Mouse (Mus musculus) limb, embryonic 13.5 days (tissue): ENCODE results near the gene Dazap1. TPM values are rescaled to one million over a fixed set of nuclear protein-coding genes. Genes with fewer than 3 reads are reported as not detected.

ENCODE experiments used
- ATAC-seq: fragments of 200-750 bp; cut with Nextera tagmentation; 2 replicates; pipeline ENCODE4 v1.8.0; 2017; ENCODE audit warnings: low read depth, moderate number of reproducible peaks, moderate TSS enrichment; ENCODE audit not compliant: low FRiP score
- H3K27ac ChIP-seq: fragments of 300-500 bp; sonication (generic); 2 replicates; pipeline ENCODE4 v1.5.1; 2015; ENCODE audit warnings: inconsistent platforms, mild to moderate bottlenecking, moderate library complexity
- H3K27me3 ChIP-seq: fragments of 300-500 bp; sonication (generic); 2 replicates; pipeline ENCODE4 v1.6.1; 2015; ENCODE audit warnings: mild to moderate bottlenecking, inconsistent platforms
- H3K36me3 ChIP-seq: fragments of 300-500 bp; sonication (generic); 2 replicates; pipeline ENCODE4 v1.6.1; 2015; ENCODE audit warnings: inconsistent platforms, mild to moderate bottlenecking, moderate library complexity
- H3K4me1 ChIP-seq: fragments of 300-500 bp; sonication (generic); 2 replicates; pipeline ENCODE4 v1.6.1; 2015; ENCODE audit warnings: inconsistent platforms
- H3K4me2 ChIP-seq: fragments of 300-500 bp; sonication (generic); replicated peaks from 2 replicates; pipeline ENCODE4 v1.6.1; 2015; ENCODE audit warnings: inconsistent platforms, mild to moderate bottlenecking, moderate library complexity
- H3K4me3 ChIP-seq: fragments of 300-500 bp; sonication (generic); 2 replicates; pipeline ENCODE4 v1.5.1; 2015; ENCODE audit warnings: moderate library complexity, mild to moderate bottlenecking, inconsistent platforms
- H3K9ac ChIP-seq: fragments of 300-500 bp; sonication (generic); 2 replicates; pipeline ENCODE4 v1.6.1; 2015; ENCODE audit warnings: mild to moderate bottlenecking, inconsistent platforms
- H3K9me3 ChIP-seq: fragments of 300-500 bp; sonication (generic); 2 replicates; pipeline ENCODE4 v1.6.1; 2016; ENCODE audit warnings: inconsistent platforms
- WGBS: fragments of 180-500 bp; shearing (Covaris S2); methylation state at CpG from one replicate; pipeline ENCODE4 v1.1.7; 2015; 5-methylcytosine and 5-hydroxymethylcytosine counted together
- polyA plus RNA-seq: library from polyadenylated mRNA; unstranded; fragments of >200 nt; fragmentation: Nextera tagmentation; extraction: Ambion mirVana; gene quantifications from 2 replicates; pipeline ENCODE4 v1.2.1, GENCODE M21; 2015

The Dazap1 gene
- polyA plus RNA-seq, 1 experiment from 2014 or later: 67.9 TPM

GRCm38 (mm10) chr10:80296824-80297223 lies 35.5 kb downstream of the Dazap1 start:
- Histone ChIP-seq H3K36me3 (peaks cover 21% of the 10 kb centered on the region), H3K9me3 (no peaks in the 10 kb centered on the region), H3K27me3 (peaks cover 53% of the 10 kb centered on the region), H3K4me2 (peak overlapping the region; percentile 71), H3K9ac (peak overlapping the region; percentile 62), H3K27ac (peak overlapping the region; percentile 28; the same call in 1 of the 2 replicates), H3K4me1 (peaks cover 49% of the 10 kb centered on the region), H3K4me3 (peak overlapping the region; percentile 45; the same call in 1 of the 2 replicates)
- 88% methylated on average over 5 of the region's 5 CpGs for WGBS
- ATAC-seq: no peak

- Histone ChIP-seq H3K9ac (no peak overlapping the region), H3K27me3 (peaks cover 61% of the 10 kb centered on the region), H3K4me1 (peaks cover 53% of the 10 kb centered on the region), H3K4me2 (no peak overlapping the region), H3K9me3 (no peaks in the 10 kb centered on the region), H3K36me3 (peaks cover 21% of the 10 kb centered on the region), H3K4me3 (no peak overlapping the region), H3K27ac (no peak overlapping the region)
- WGBS: 67% methylated on average over 8 of the region's 8 CpGs
- no peak for ATAC-seq
These were observed 36.3 kb downstream of the Dazap1 start for GRCm38 (mm10) chr10:80297526-80298133.

DNA sequence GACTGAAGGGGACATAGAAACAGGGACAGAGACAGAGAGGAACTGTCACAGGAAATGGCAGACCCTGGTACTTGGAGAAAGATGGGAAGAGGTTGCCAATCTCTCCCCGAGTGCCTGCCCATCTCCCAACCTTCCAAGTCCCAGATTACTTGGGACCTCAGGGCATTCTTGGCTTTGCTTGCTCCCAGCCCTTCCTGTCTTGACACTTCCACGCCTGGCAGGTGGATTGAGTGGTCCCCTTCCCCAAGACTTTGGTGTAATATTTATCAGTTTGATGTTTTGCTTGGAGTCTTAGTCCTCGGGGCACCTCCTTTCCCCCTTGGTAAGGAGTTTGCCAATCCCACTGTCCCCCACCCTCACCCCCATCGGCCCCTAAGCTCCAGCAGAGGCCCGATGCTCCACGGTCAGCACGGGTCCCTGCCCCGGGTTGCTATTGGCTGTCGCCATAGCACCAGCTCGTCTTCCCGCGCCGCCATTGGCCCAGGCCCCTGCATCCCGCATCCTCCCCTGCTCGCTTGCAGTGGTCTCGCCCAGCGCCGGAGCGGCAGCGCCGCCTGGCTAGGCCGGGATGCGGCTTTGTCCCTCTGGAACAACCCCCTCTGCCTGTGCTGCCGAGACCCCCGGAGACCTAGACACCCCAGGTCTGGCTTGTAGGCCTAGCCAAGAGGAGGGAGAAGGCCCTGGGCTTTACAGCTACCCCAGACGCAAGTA lies 37.4 kb downstream of the Dazap1 start:
- 4% methylated on average over 26 of the region's 26 CpGs for WGBS
- peaks cover 14% of the 10 kb centered on the region for H3K36me3 ChIP-seq
- H3K27ac ChIP-seq: no peak overlapping the region
- H3K4me3 ChIP-seq: peak overlapping the region; percentile 37
- peak overlapping the region; percentile 59 for H3K4me2 ChIP-seq
- peak overlapping the region; percentile 58 for H3K9ac ChIP-seq
- H3K4me1 ChIP-seq: peaks cover 45% of the 10 kb centered on the region
- 0 out of 2 replicates have a peak, but pooled peaks have one; percentile 20 for ATAC-seq
- no peaks in the 10 kb centered on the region for H3K9me3 ChIP-seq
- peaks cover 71% of the 10 kb centered on the region for H3K27me3 ChIP-seq

DNA sequence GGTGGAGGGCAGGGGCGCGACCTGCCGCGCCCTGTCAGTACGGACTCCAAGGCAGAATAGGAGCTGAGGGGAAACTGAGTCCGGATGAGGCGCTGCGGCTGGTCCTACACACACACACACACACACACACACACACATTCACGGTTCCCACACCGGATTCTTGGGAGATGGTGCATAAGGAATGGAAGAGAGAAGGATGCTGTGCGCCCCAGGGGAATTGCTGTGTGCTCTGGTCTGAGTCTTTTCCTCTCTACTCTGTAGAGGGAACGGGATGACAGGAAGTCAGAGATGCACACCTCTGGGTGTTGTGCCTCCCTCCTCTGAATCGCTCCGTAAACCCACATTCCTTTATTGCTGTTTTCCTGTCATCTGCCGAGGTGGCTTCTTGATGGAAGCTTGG lies 38.0 kb downstream of the Dazap1 start:
- H3K4me3 ChIP-seq: peak overlapping the region; percentile 37
- 14% methylated on average over 15 of the region's 15 CpGs for WGBS

GRCm38 (mm10) chr10:80299824-80300223 lies 38.5 kb downstream of the Dazap1 start:
- Histone ChIP-seq H3K27me3 (peaks cover 82% of the 10 kb centered on the region), H3K9ac (no peak overlapping the region)

More for the DNA sequence above, 38.0 kb downstream of the Dazap1 start:
- Histone ChIP-seq H3K27ac (no peak overlapping the region), H3K9ac (peak overlapping the region; percentile 58), H3K4me1 (peaks cover 40% of the 10 kb centered on the region), H3K4me2 (peak overlapping the region; percentile 59), H3K36me3 (peaks cover 8% of the 10 kb centered on the region), H3K27me3 (peaks cover 77% of the 10 kb centered on the region), H3K9me3 (no peaks in the 10 kb centered on the region)
- ATAC-seq: no peak

DNA sequence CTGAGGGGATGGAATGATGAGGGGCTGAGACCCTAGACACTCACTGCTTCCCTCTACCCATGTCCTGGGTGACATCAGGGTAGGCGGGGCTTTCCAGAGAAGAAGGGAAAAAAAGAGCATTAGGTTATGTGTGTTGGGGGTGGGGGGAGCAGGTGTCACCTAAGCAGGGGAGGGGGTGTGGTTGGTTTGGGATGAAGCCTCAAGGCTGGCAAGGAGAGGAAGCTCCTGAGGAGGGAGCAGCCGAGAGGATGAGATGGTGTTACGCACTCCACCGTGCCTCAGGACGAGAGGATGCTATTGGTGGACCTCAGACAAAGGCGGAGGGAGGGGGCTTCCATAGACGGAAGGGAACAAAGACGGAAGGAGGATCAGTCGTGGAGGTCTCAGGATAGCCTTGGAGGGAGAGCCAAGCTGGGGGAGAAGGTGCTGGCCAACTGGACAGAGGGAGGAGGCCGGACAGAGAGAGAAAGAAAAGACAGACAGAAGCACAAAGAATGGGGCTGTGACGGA lies 39.4 kb downstream of the Dazap1 start:
- ATAC-seq: no peak
- Histone ChIP-seq H3K9me3 (no peaks in the 10 kb centered on the region), H3K4me3 (no peak overlapping the region), H3K36me3 (no peaks in the 10 kb centered on the region), H3K27me3 (peaks cover 91% of the 10 kb centered on the region), H3K4me1 (peaks cover 28% of the 10 kb centered on the region), H3K27ac (no peak overlapping the region), H3K4me2 (no peak overlapping the region), H3K9ac (no peak overlapping the region; the same call in 1 of the 2 replicates)
- 25% methylated on average over 11 of the region's 11 CpGs for WGBS

More at GRCm38 (mm10) chr10:80299824-80300223, 38.5 kb downstream of the Dazap1 start:
- peak overlapping the region; percentile 59; the same call in 1 of the 2 replicates for H3K4me2 ChIP-seq
- ATAC-seq: no peak
- no peaks in the 10 kb centered on the region for H3K9me3 ChIP-seq
- no peak overlapping the region for H3K4me3 ChIP-seq
- WGBS: 54% methylated on average over 10 of the region's 10 CpGs
- peaks cover 3% of the 10 kb centered on the region for H3K36me3 ChIP-seq
- no peak overlapping the region for H3K27ac ChIP-seq
- peaks cover 37% of the 10 kb centered on the region for H3K4me1 ChIP-seq

DNA sequence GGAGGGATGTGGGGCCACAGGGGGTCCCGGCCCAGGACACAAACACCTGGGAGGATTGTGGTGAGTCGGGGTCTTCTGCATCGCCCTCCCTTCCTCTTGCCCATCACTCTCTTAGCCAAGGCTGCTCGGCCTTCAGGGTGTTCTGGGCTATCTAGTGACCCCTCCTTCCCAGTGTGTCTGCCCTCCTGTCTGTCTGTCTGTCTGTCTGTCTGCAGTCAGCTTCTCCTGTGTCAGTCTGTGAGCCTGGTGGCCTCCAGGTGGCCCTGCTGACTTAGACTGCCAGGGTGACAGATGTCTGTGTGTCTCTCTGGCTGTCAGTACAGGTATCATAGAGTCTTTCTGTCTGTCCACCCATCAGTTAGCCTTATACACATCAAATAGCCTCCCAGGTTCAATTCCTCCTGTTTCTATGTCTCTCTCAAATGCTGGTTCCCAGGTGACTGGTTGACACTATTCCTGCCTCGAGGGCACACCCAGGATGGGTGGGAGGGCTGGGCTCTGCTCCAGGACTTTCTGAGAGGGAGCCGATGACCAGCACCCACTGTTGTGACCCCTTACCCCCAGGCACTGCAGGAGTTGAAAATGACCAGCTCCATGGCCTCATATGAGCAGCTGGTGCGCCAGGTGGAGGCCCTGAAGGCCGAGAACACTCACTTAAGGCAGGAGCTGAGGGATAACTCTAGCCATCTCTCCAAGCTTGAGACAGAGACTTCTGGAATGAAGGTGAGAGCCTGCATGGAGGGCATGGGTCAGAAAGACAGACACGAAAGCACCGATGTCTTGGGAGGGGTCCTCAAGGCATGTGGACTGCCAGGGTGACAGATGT lies 40.2 kb downstream of the Dazap1 start:
- peaks cover 98% of the 10 kb centered on the region for H3K27me3 ChIP-seq
- H3K4me3 ChIP-seq: no peak overlapping the region
- peaks cover 22% of the 10 kb centered on the region for H3K4me1 ChIP-seq
- H3K4me2 ChIP-seq: no peak overlapping the region
- no peaks in the 10 kb centered on the region for H3K9me3 ChIP-seq
- ATAC-seq: no peak
- no peaks in the 10 kb centered on the region for H3K36me3 ChIP-seq
- no peak overlapping the region for H3K27ac ChIP-seq
- H3K9ac ChIP-seq: peak overlapping the region; percentile 4; the same call in 1 of the 2 replicates
- WGBS: 78% methylated on average over 10 of the region's 10 CpGs

DNA sequence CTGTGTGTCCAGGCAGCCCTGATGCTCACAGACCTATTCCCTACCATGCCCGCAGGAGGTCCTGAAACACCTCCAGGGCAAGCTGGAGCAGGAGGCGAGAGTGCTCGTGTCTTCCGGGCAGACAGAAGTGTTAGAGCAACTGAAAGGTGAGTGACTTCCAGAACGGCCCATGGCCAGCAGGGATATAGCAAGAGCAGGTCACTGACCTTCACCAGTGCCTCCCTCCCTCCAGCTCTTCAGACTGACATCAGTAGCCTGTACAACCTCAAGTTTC lies 40.7 kb downstream of the Dazap1 start:
- Histone ChIP-seq H3K36me3 (no peaks in the 10 kb centered on the region), H3K9me3 (no peaks in the 10 kb centered on the region), H3K4me3 (no peak overlapping the region), H3K9ac (no peak overlapping the region), H3K27me3 (peaks cover 99% of the 10 kb centered on the region), H3K4me1 (peaks cover 16% of the 10 kb centered on the region; the same call in 1 of the 2 replicates), H3K4me2 (no peak overlapping the region), H3K27ac (no peak overlapping the region)
- ATAC-seq: no peak
- 54% methylated on average over 5 of the region's 5 CpGs for WGBS

GRCm38 (mm10) chr10:80302471-80302881 lies 41.2 kb downstream of the Dazap1 start:
- Histone ChIP-seq H3K27me3 (peaks cover 99% of the 10 kb centered on the region), H3K4me3 (no peak overlapping the region), H3K4me1 (peaks cover 16% of the 10 kb centered on the region; the same call in 1 of the 2 replicates), H3K27ac (no peak overlapping the region), H3K9me3 (no peaks in the 10 kb centered on the region), H3K4me2 (no peak overlapping the region), H3K36me3 (no peaks in the 10 kb centered on the region), H3K9ac (no peak overlapping the region)
- WGBS: 11% methylated on average over 9 of the region's 9 CpGs
- ATAC-seq: no peak

GRCm38 (mm10) chr10:80304458-80304857 lies 43.2 kb downstream of the Dazap1 start:
- peaks cover 8% of the 10 kb centered on the region; the same call in 1 of the 2 replicates for H3K4me1 ChIP-seq
- H3K9me3 ChIP-seq: no peaks in the 10 kb centered on the region
- H3K4me2 ChIP-seq: peak overlapping the region; percentile 35; the same call in 1 of the 2 replicates
- peak overlapping the region; percentile 12; the same call in 1 of the 2 replicates for H3K4me3 ChIP-seq
- 18% methylated on average over 12 of the region's 12 CpGs for WGBS
- H3K9ac ChIP-seq: no peak overlapping the region
- H3K27ac ChIP-seq: no peak overlapping the region
- peaks cover 95% of the 10 kb centered on the region for H3K27me3 ChIP-seq
- H3K36me3 ChIP-seq: no peaks in the 10 kb centered on the region; the same call in none of the 2 replicates
- no peak for ATAC-seq

GRCm38 (mm10) chr10:80304862-80305261 lies 43.6 kb downstream of the Dazap1 start:
- Histone ChIP-seq H3K9ac (no peak overlapping the region), H3K27me3 (peaks cover 94% of the 10 kb centered on the region), H3K4me1 (peaks cover 6% of the 10 kb centered on the region; the same call in 1 of the 2 replicates), H3K27ac (no peak overlapping the region), H3K4me2 (peak overlapping the region; percentile 35; the same call in 1 of the 2 replicates), H3K9me3 (no peaks in the 10 kb centered on the region), H3K36me3 (no peaks in the 10 kb centered on the region; the same call in none of the 2 replicates), H3K4me3 (peak overlapping the region; percentile 12; the same call in 1 of the 2 replicates)
- ATAC-seq: no peak
- WGBS: 12% methylated on average over 25 of the region's 25 CpGs
